Mouse (Mus musculus): ENCODE results near the gene Mgll.

- TF ChIP-seq CTCF (IDR thresholded peaks at IDR 0.05; ENCODE audit: insufficient read depth, low read depth, low read length) (no peak), POLR2A (IDR thresholded peaks at IDR 0.05; ENCODE audit: insufficient read depth, low read depth, low read length) (no peak)
Observed at GRCm38 (mm10) chr6:88712083-88712482, 12.1 kb upstream of the Mgll start.

All from olfactory bulb, adult 2 months (tissue).